8 mouse cellular contexts compared by ENCODE assay signal in the genomic region with DNA sequence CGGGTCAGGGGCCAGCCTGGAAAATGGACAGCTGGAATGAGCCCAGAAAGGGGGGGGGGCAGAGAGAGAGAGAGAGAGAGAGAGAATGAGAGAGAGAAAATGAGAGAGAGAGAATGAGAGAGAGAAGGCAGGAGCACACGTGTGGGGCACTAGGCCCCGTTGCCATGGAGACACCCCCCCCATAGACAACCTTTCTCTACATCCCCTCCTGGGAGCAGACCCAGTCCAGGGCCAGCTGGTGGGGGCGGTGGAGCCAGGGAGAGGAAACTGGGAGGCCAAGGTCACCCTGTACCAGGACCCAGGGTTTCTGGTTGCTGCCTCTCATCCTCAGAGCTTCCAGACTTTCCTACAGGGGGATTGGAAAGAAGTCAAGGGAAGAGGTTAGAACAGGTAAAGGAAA. TPM values are rescaled to one million over a fixed set of nuclear protein-coding genes. Genes with fewer than 3 reads are reported as not detected.
DNase-seq lines count a peak whose midpoint lies in the region; ATAC-seq and TF ChIP-seq lines count a peak whose summit lies in the region.

No protein-coding gene starts in this region.

- no peaks in the 10 kb centered on the region for H3K9me3 ChIP-seq in forebrain, embryonic 14.5 days (replicated peaks; ENCODE audit: control insufficient read depth, low read length)
- no peaks in the 10 kb centered on the region for H3K9me3 ChIP-seq in midbrain, embryonic 14.5 days (ENCODE audit: control insufficient read depth, low read length)

- WGBS in forebrain, embryonic 14.5 days: 8% methylated on average over 4 of the region's 4 CpGs
- 7% methylated on average over 4 of the region's 4 CpGs for WGBS in midbrain, embryonic 14.5 days

- peak overlapping the region; percentile 83 for H3K4me2 ChIP-seq in forebrain, embryonic 14.5 days (ENCODE audit: low read length)
- peak overlapping the region; percentile 79 for H3K4me2 ChIP-seq in midbrain, embryonic 14.5 days (ENCODE audit: low read length)

- no peaks in the 10 kb centered on the region for H3K27me3 ChIP-seq in forebrain, embryonic 14.5 days (replicated peaks; ENCODE audit: control insufficient read depth, insufficient read depth, low read length)
- no peaks in the 10 kb centered on the region for H3K27me3 ChIP-seq in midbrain, embryonic 14.5 days (ENCODE audit: control insufficient read depth, insufficient read depth, low read length)

- H3K9ac ChIP-seq in forebrain, embryonic 14.5 days (ENCODE audit: low read length): peak overlapping the region; percentile 74
- H3K9ac ChIP-seq in midbrain, embryonic 14.5 days (replicated peaks; ENCODE audit: low read length): peak overlapping the region; percentile 60; the same call in 1 of the 2 replicates

- no peak for TF ChIP-seq CTCF in left cerebral cortex, adult 2 months (IDR thresholded peaks at IDR 0.05)

- peak overlapping the region; percentile 56 for H3K4me3 ChIP-seq in left cerebral cortex, adult 2 months
- H3K4me3 ChIP-seq in forebrain, embryonic 14.5 days (ENCODE audit: low read depth, low read length): peak overlapping the region; percentile 48
- H3K4me3 ChIP-seq in midbrain, embryonic 14.5 days (replicated peaks; ENCODE audit: low read depth, low read length): peak overlapping the region; percentile 53

- 0 out of 2 replicates have a peak, but pooled peaks have one; percentile 22 for ATAC-seq in forebrain, embryonic 14.5 days
- ATAC-seq in midbrain, embryonic 14.5 days (ENCODE audit: low FRiP score, low TSS enrichment): no peak
- no peak for ATAC-seq in activated CD4-positive, CD25-positive, alpha-beta regulatory T cell, adult 4 months
- ATAC-seq in CD4-positive, CD25-positive, alpha-beta regulatory T cell, adult 4 months: no peak

- intact Hi-C loops in left cerebral cortex, adult 2 months (cut with DNase I): loop anchor here (5.0 kb wide), 2 partner anchors 60 kb away; a partner anchor contains a TSS

- DNase-seq in left cerebral cortex, adult 2 months (ENCODE audit: extremely low spot score in 1 of 2, low spot score in 2 of 2): peak in 1 of 2 experiments; percentile 55
- no peak for DNase-seq in left cerebral cortex, adult 8-10 months (ENCODE audit: low spot score in 2 of 2)
- peak; percentile 80 to 85 for DNase-seq in cerebellum, postnatal 10 days
- DNase-seq in forebrain, embryonic 14.5 days (ENCODE audit: low spot score): peak; percentile 42
- DNase-seq in midbrain, embryonic 14.5 days: peak; percentile 60
- DNase-seq in thymus, adult 18-20 months: no peak

- H3K4me1 ChIP-seq in forebrain, embryonic 14.5 days (ENCODE audit: control insufficient read depth, insufficient read depth, low read length): peaks cover 18% of the 10 kb centered on the region
- peaks cover 38% of the 10 kb centered on the region for H3K4me1 ChIP-seq in midbrain, embryonic 14.5 days (ENCODE audit: control insufficient read depth, insufficient read depth, low read length)

- H3K36me3 ChIP-seq in forebrain, embryonic 14.5 days (ENCODE audit: control insufficient read depth, insufficient read depth, low read length): peaks cover 12% of the 10 kb centered on the region
- peaks cover 14% of the 10 kb centered on the region for H3K36me3 ChIP-seq in midbrain, embryonic 14.5 days (ENCODE audit: control insufficient read depth, insufficient read depth, low read length)

- H3K27ac ChIP-seq in left cerebral cortex, adult 2 months: peak overlapping the region; percentile 90
- no peak overlapping the region for H3K27ac ChIP-seq in forebrain, embryonic 14.5 days (ENCODE audit: low read depth, low read length)
- H3K27ac ChIP-seq in midbrain, embryonic 14.5 days (replicated peaks; ENCODE audit: low read depth, low read length): peak overlapping the region; percentile 21

RNA-seq across cellular contexts. Expression of a gene that starts 1.3 kb away (rescaled TPM):
- 100 to 1,000 TPM; 176 to 186 TPM for total RNA-seq in left cerebral cortex, adult 2 months (2021)
- 100 to 1,000 TPM; 146 to 153 (median 150) TPM for total RNA-seq in left cerebral cortex, adult 8-10 months (2022)
- polyA plus RNA-seq in forebrain, embryonic 14.5 days (2014; fragmentation: Nextera tagmentation; extraction: Ambion mirVana): 8.6 and 11.1 TPM in 2 replicates
- polyA plus RNA-seq in midbrain, embryonic 14.5 days (2014; fragmentation: Nextera tagmentation; extraction: Ambion mirVana): 12.5 and 12.8 TPM in 2 replicates
- polyA plus RNA-seq in activated CD4-positive, CD25-positive, alpha-beta regulatory T cell, adult 4 months (2017; shearing (Covaris generic)): not detected
- not detected for polyA plus RNA-seq in CD4-positive, CD25-positive, alpha-beta regulatory T cell, adult 4 months (2017; shearing (Covaris generic))

RNA-seq across cellular contexts. Expression of a gene that starts 32.2 kb away (rescaled TPM):
- total RNA-seq in left cerebral cortex, adult 2 months (2021): 1 to 10 TPM; 1.2 TPM
- total RNA-seq in left cerebral cortex, adult 8-10 months (2022): 1 to 10 TPM; 1.0 to 2.5 (median 1.9) TPM
- polyA plus RNA-seq in forebrain, embryonic 14.5 days (2014; fragmentation: Nextera tagmentation; extraction: Ambion mirVana): 0.09 TPM in 1 of 2 replicates, not detected in the other
- polyA plus RNA-seq in midbrain, embryonic 14.5 days (2014; fragmentation: Nextera tagmentation; extraction: Ambion mirVana): 0.18 TPM in 1 of 2 replicates, not detected in the other
- polyA plus RNA-seq in activated CD4-positive, CD25-positive, alpha-beta regulatory T cell, adult 4 months (2017; shearing (Covaris generic)): not detected
- not detected for polyA plus RNA-seq in CD4-positive, CD25-positive, alpha-beta regulatory T cell, adult 4 months (2017; shearing (Covaris generic))

RNA-seq across cellular contexts. Expression of a gene that starts 59.1 kb away (rescaled TPM):
- 100 to 1,000 TPM; 180 to 201 TPM for total RNA-seq in left cerebral cortex, adult 2 months (2021)
- 100 to 1,000 TPM; 173 to 194 (median 181) TPM for total RNA-seq in left cerebral cortex, adult 8-10 months (2022)
- polyA plus RNA-seq in forebrain, embryonic 14.5 days (2014; fragmentation: Nextera tagmentation; extraction: Ambion mirVana): 3.3 and 3.8 TPM in 2 replicates
- polyA plus RNA-seq in midbrain, embryonic 14.5 days (2014; fragmentation: Nextera tagmentation; extraction: Ambion mirVana): 5.0 and 5.9 TPM in 2 replicates
- not detected for polyA plus RNA-seq in activated CD4-positive, CD25-positive, alpha-beta regulatory T cell, adult 4 months (2017; shearing (Covaris generic))
- not detected for polyA plus RNA-seq in CD4-positive, CD25-positive, alpha-beta regulatory T cell, adult 4 months (2017; shearing (Covaris generic))

Comparison
In these comparisons a context has a peak if more than half of its experiments do, and no peak if none do; other contexts are left out.
1. DNase-seq: peak in cerebellum, postnatal 10 days (2 of 2), forebrain, embryonic 14.5 days (single experiment) and midbrain, embryonic 14.5 days (single experiment); none in left cerebral cortex, adult 8-10 months (0 of 2) and thymus, adult 18-20 months (0 of 2).
2. Peak in every context shown above with its lines, with median percentiles within 50 percentile points of each other: H3K4me3 ChIP-seq.